Mouse (Mus musculus) embryonic facial prominence, embryonic 11.5 days (tissue): Measurements from ENCODE around the gene Armcx2. TPM values are rescaled to one million over a fixed set of nuclear protein-coding genes. Genes with fewer than 3 reads are reported as not detected.
"Not testable (repeated sequence)": the region's sequence is repeated elsewhere in the genome, so short reads cannot be mapped to it uniquely, and the experiment has no call there.

Source experiments
- ATAC-seq: fragments of 200-750 bp; cut with Nextera tagmentation; replicated peaks from 2 replicates; pipeline ENCODE4 v1.8.0; 2017; ENCODE audit warnings: low read depth; ENCODE audit not compliant: insufficient number of reproducible peaks, low FRiP score, low TSS enrichment
- DNase-seq: peaks from one replicate; pipeline ENCODE4 v3.0.0-alpha.2; 2015; ENCODE audit warnings: low spot score
- H3K27ac ChIP-seq: fragments of 300-500 bp; sonication (generic); replicated peaks from 2 replicates; pipeline ENCODE4 v1.5.1; 2014; ENCODE audit warnings: mild to moderate bottlenecking, low read depth, low read length, control low read depth
- H3K27me3 ChIP-seq: fragments of 300-500 bp; sonication (generic); 2 replicates; pipeline ENCODE4 v1.6.1; 2014; ENCODE audit warnings: mild to moderate bottlenecking, low read length, moderate library complexity, mixed read lengths; ENCODE audit not compliant: control insufficient read depth, insufficient read depth
- H3K36me3 ChIP-seq: fragments of 300-500 bp; sonication (generic); replicated peaks from 2 replicates; pipeline ENCODE4 v1.6.1; 2014; ENCODE audit warnings: low read depth, mild to moderate bottlenecking, low read length, moderate library complexity, mixed read lengths; ENCODE audit not compliant: control insufficient read depth, insufficient read depth
- H3K4me1 ChIP-seq: fragments of 300-500 bp; sonication (generic); 2 replicates; pipeline ENCODE4 v1.6.1; 2014; ENCODE audit warnings: low read length, mixed read lengths; ENCODE audit not compliant: control insufficient read depth, insufficient read depth
- H3K4me2 ChIP-seq: fragments of 300-500 bp; sonication (generic); 2 replicates; pipeline ENCODE4 v1.6.1; 2014; ENCODE audit warnings: low read depth, mild to moderate bottlenecking, control low read depth, low read length, moderate library complexity
- H3K4me3 ChIP-seq: fragments of 300-500 bp; sonication (generic); 2 replicates; pipeline ENCODE4 v1.5.1; 2014; ENCODE audit warnings: low read depth, low read length, control low read depth
- H3K9ac ChIP-seq: fragments of 300-500 bp; sonication (generic); replicated peaks from 2 replicates; pipeline ENCODE4 v1.6.1; 2014; ENCODE audit warnings: mild to moderate bottlenecking, control low read depth, low read length
- H3K9me3 ChIP-seq: fragments of 300-500 bp; sonication (generic); replicated peaks from 2 replicates; pipeline ENCODE4 v1.6.1; 2016; ENCODE audit warnings: mild to moderate bottlenecking, low read length, inconsistent platforms, mixed read lengths; ENCODE audit not compliant: control insufficient read depth
- WGBS: fragments of 180-500 bp; shearing (Covaris S2); extraction: QIAGEN DNeasy Blood & Tissue Kit; methylation state at CpG from one replicate; pipeline ENCODE4 v1.1.7; 2014; 5-methylcytosine and 5-hydroxymethylcytosine counted together
- polyA plus RNA-seq: library from polyadenylated mRNA; unstranded; fragments of >200 nt; fragmentation: Nextera tagmentation; extraction: Ambion mirVana; gene quantifications from 2 replicates; pipeline ENCODE4 v1.2.1, GENCODE M21; 2014

Gene Armcx2
- 83.9 and 85.7 TPM in 2 replicates for polyA plus RNA-seq

- Histone ChIP-seq H3K9ac (peak within 1 kb of the TSS; percentile 64), H3K4me2 (peak within 1 kb of the TSS; percentile 50), H3K36me3 (no peaks in the 10 kb centered on the region), H3K27me3 (no peaks in the 10 kb centered on the region), H3K4me1 (no peaks in the 10 kb centered on the region), H3K9me3 (no peaks in the 10 kb centered on the region), H3K27ac (peak within 1 kb of the TSS; percentile 47; the same call in 1 of the 2 replicates), H3K4me3 (peak within 1 kb of the TSS; percentile 56)
- ATAC-seq, result peak; percentile 83
- 18% methylated on average over 14 of the region's 16 CpGs for WGBS
- peak; percentile 80 for DNase-seq
These were observed at the start of gene Armcx2 for GRCm38 (mm10) chrX:134808755-134809224. Armcx2 (minus strand) TSS chrX:134809221.

GRCm38 (mm10) chrX:134849662-134850061, 40.6 kb upstream of the Armcx2 start:
- H3K4me1 ChIP-seq, result no peaks in the 10 kb centered on the region
- no peak overlapping the region for H3K27ac ChIP-seq
- H3K4me2 ChIP-seq, result no peak overlapping the region
- no peak for DNase-seq
- H3K27me3 ChIP-seq, result no peaks in the 10 kb centered on the region
- no peak overlapping the region for H3K9ac ChIP-seq
- H3K9me3 ChIP-seq, result no peaks in the 10 kb centered on the region
- no peak overlapping the region for H3K4me3 ChIP-seq
- ATAC-seq, result no peak
- H3K36me3 ChIP-seq, result no peaks in the 10 kb centered on the region
- WGBS, result 71% methylated on average over 3 of the region's 4 CpGs

GRCm38 (mm10) chrX:134844424-134844823, 35.4 kb upstream of the Armcx2 start:
- ATAC-seq (no peak), DNase-seq (no peak)
- Histone ChIP-seq H3K4me1 (no peaks in the 10 kb centered on the region), H3K27me3 (no peaks in the 10 kb centered on the region), H3K36me3 (no peaks in the 10 kb centered on the region), H3K9me3 (no peaks in the 10 kb centered on the region), H3K4me3 (no peak overlapping the region), H3K4me2 (no peak overlapping the region), H3K9ac (no peak overlapping the region), H3K27ac (no peak overlapping the region)
- WGBS, result 67% methylated on average over 2 of the region's 2 CpGs

- no peaks in the 10 kb centered on the region for H3K27me3 ChIP-seq
- no peak overlapping the region for H3K27ac ChIP-seq
- DNase-seq, result no peak
- no peaks in the 10 kb centered on the region for H3K4me1 ChIP-seq
- H3K36me3 ChIP-seq, result no peaks in the 10 kb centered on the region
- 57% methylated on average over 3 of the region's 3 CpGs for WGBS
- H3K4me2 ChIP-seq, result no peak overlapping the region
- ATAC-seq, result no peak
- H3K9me3 ChIP-seq, result no peaks in the 10 kb centered on the region
- no peak overlapping the region for H3K4me3 ChIP-seq
- no peak overlapping the region for H3K9ac ChIP-seq
These were observed 21.5 kb upstream of the Armcx2 start for GRCm38 (mm10) chrX:134830508-134830907.

GRCm38 (mm10) chrX:134807833-134808754, 927 bp downstream of the Armcx2 start:
- Histone ChIP-seq H3K9ac (peak overlapping the region; percentile 64), H3K4me3 (peak overlapping the region; percentile 56), H3K27ac (peak overlapping the region; percentile 47; the same call in 1 of the 2 replicates), H3K9me3 (no peaks in the 10 kb centered on the region), H3K27me3 (no peaks in the 10 kb centered on the region), H3K4me2 (peak overlapping the region; percentile 50), H3K36me3 (no peaks in the 10 kb centered on the region), H3K4me1 (no peaks in the 10 kb centered on the region)
- WGBS, result 20% methylated on average over 27 of the region's 28 CpGs
- DNase-seq, result peak; percentile 59
- peak; percentile 71 for ATAC-seq

GRCm38 (mm10) chrX:134787728-134788127, 21.3 kb downstream of the Armcx2 start:
- H3K4me3 ChIP-seq, result no peak overlapping the region
- H3K9me3 ChIP-seq, result no peaks in the 10 kb centered on the region
- H3K9ac ChIP-seq, result no peak overlapping the region
- no peak overlapping the region for H3K27ac ChIP-seq
- no peak overlapping the region for H3K4me2 ChIP-seq
- H3K27me3 ChIP-seq, result no peaks in the 10 kb centered on the region
- no peaks in the 10 kb centered on the region for H3K4me1 ChIP-seq
- WGBS, result 77% methylated on average over 4 of the region's 4 CpGs
- DNase-seq (no peak), ATAC-seq (no peak)
- H3K36me3 ChIP-seq, result no peaks in the 10 kb centered on the region

- not testable (repeated sequence) for H3K36me3 ChIP-seq, H3K9me3 ChIP-seq, ATAC-seq, DNase-seq, H3K4me3 ChIP-seq, H3K9ac ChIP-seq, H3K4me2 ChIP-seq, H3K4me1 ChIP-seq, H3K27me3 ChIP-seq, H3K27ac ChIP-seq
- 42% methylated on average over 3 of the region's 4 CpGs for WGBS
These were observed 45.4 kb downstream of the Armcx2 start for GRCm38 (mm10) chrX:134763428-134764198.
